Mouse (Mus musculus) ES-Bruce4 (cell line): ENCODE data around the gene Noct. TPM values are rescaled to one million over a fixed set of nuclear protein-coding genes. Genes with fewer than 3 reads are reported as not detected.

ENCODE experiments used
- H3K27ac ChIP-seq: 2 replicates; pipeline ENCODE4 v1.5.1; 2012; ENCODE audit warnings: low read length, inconsistent platforms; ENCODE audit not compliant: insufficient read depth
- H3K27me3 ChIP-seq: 2 replicates; pipeline ENCODE4 v1.6.1; 2012; ENCODE audit warnings: mild to moderate bottlenecking, low read length, inconsistent platforms; ENCODE audit not compliant: control insufficient read depth, poor library complexity, insufficient read depth, severe bottlenecking
- H3K36me3 ChIP-seq: 2 replicates; pipeline ENCODE4 v1.6.1; 2012; ENCODE audit warnings: inconsistent platforms, mild to moderate bottlenecking, low read length, moderate library complexity; ENCODE audit not compliant: control insufficient read depth, poor library complexity, insufficient read depth, severe bottlenecking
- H3K4me1 ChIP-seq: one replicate; pipeline ENCODE4 v1.8.1; 2011; ENCODE audit warnings: low read length; ENCODE audit not compliant: control insufficient read depth, insufficient read depth
- H3K4me3 ChIP-seq: 2 replicates; pipeline ENCODE4 v1.5.1; 2011; ENCODE audit warnings: low read depth, mild to moderate bottlenecking, low read length
- H3K9ac ChIP-seq: 2 replicates; pipeline ENCODE4 v1.6.1; 2012; ENCODE audit warnings: low read depth, mild to moderate bottlenecking, inconsistent platforms; ENCODE audit not compliant: poor library complexity, severe bottlenecking
- H3K9me3 ChIP-seq: replicated peaks from 2 replicates; pipeline ENCODE4 v1.6.1; 2012; ENCODE audit warnings: mild to moderate bottlenecking, low read length, inconsistent platforms; ENCODE audit not compliant: control insufficient read depth, poor library complexity, insufficient read depth, severe bottlenecking
- CTCF ChIP-seq: IDR thresholded peaks from one replicate; pipeline ENCODE4 v1.8.1; 2011; ENCODE audit warnings: low read depth, low read length
- EP300 ChIP-seq: IDR thresholded peaks from 2 replicates; pipeline ENCODE4 v1.6.1; 2011; ENCODE audit warnings: low read depth, low read length; ENCODE audit not compliant: insufficient read depth
- POLR2A ChIP-seq: IDR thresholded peaks from one replicate; pipeline ENCODE4 v1.8.1; 2011; ENCODE audit warnings: low read length; ENCODE audit not compliant: insufficient read depth
- polyA plus RNA-seq: library from polyadenylated mRNA; stranded (reverse); fragments of >200 nt; gene quantifications from 2 replicates; pipeline ENCODE4 v1.2.4, GENCODE M21; 2011; ENCODE audit warnings: low read depth; ENCODE audit not compliant: missing spikeins, insufficient read depth, insufficient read length

The Noct gene
- polyA plus RNA-seq, 1 experiment = 33.7 TPM

GRCm38 (mm10) chr3:51230146-51230835, 6.0 kb downstream of the Noct start:
- Histone ChIP-seq H3K4me3 (no peak overlapping the region), H3K9ac (no peak overlapping the region), H3K27ac (no peak overlapping the region), H3K9me3 (no peaks in the 10 kb centered on the region), H3K36me3 (peaks cover 2% of the 10 kb centered on the region; the same call in 1 of the 2 replicates), H3K4me1 (no peaks in the 10 kb centered on the region), H3K27me3 (no peaks in the 10 kb centered on the region)
- TF ChIP-seq EP300 (no peak), POLR2A (no peak), CTCF (no peak)

GRCm38 (mm10) chr3:51230886-51231285, 6.6 kb downstream of the Noct start:
- Histone ChIP-seq H3K9me3 (peaks cover 3% of the 10 kb centered on the region; the same call in 1 of the 2 replicates), H3K27me3 (no peaks in the 10 kb centered on the region), H3K9ac (no peak overlapping the region), H3K4me1 (no peaks in the 10 kb centered on the region), H3K4me3 (no peak overlapping the region), H3K36me3 (peaks cover 2% of the 10 kb centered on the region; the same call in 1 of the 2 replicates), H3K27ac (no peak overlapping the region)
- TF ChIP-seq EP300 = no peak

GRCm38 (mm10) chr3:51231499-51231898, 7.3 kb downstream of the Noct start:
- H3K27me3 ChIP-seq = no peaks in the 10 kb centered on the region
- no peak for TF ChIP-seq EP300
- peaks cover 3% of the 10 kb centered on the region; the same call in 1 of the 2 replicates for H3K9me3 ChIP-seq
- no peak overlapping the region for H3K9ac ChIP-seq
- H3K27ac ChIP-seq = 0 out of 2 replicates have a peak overlapping the region, but pooled peaks have one; percentile 4
- no peak overlapping the region for H3K4me3 ChIP-seq
- H3K36me3 ChIP-seq = peaks cover 2% of the 10 kb centered on the region; the same call in 1 of the 2 replicates
- H3K4me1 ChIP-seq = no peaks in the 10 kb centered on the region

- no peak for TF ChIP-seq POLR2A
- TF ChIP-seq CTCF = no peak
- TF ChIP-seq EP300 = no peak
- Histone ChIP-seq H3K9ac (no peak overlapping the region), H3K36me3 (peaks cover 7% of the 10 kb centered on the region), H3K27ac (no peak overlapping the region), H3K9me3 (peaks cover 9% of the 10 kb centered on the region), H3K4me1 (no peaks in the 10 kb centered on the region), H3K4me3 (no peak overlapping the region), H3K27me3 (no peaks in the 10 kb centered on the region)
Measured at GRCm38 (mm10) chr3:51232205-51232910, 8.1 kb downstream of the Noct start.

- TF ChIP-seq CTCF = no peak
- no peak for TF ChIP-seq POLR2A
- no peak for TF ChIP-seq EP300
- Histone ChIP-seq H3K36me3 (peaks cover 17% of the 10 kb centered on the region), H3K9ac (no peak overlapping the region), H3K27ac (no peak overlapping the region), H3K27me3 (no peaks in the 10 kb centered on the region), H3K9me3 (peaks cover 20% of the 10 kb centered on the region), H3K4me3 (no peak overlapping the region), H3K4me1 (no peaks in the 10 kb centered on the region)
Measured at GRCm38 (mm10) chr3:51233474-51233873, 9.2 kb downstream of the Noct start.

- no peak overlapping the region for H3K9ac ChIP-seq
- H3K27ac ChIP-seq = no peak overlapping the region
Measured at GRCm38 (mm10) chr3:51233918-51234751, 9.9 kb downstream of the Noct start.

More at GRCm38 (mm10) chr3:51233918-51234751, 9.9 kb downstream of the Noct start:
- H3K36me3 ChIP-seq = peaks cover 21% of the 10 kb centered on the region
- TF ChIP-seq CTCF = peak; percentile 88
- no peak for TF ChIP-seq POLR2A
- no peaks in the 10 kb centered on the region for H3K27me3 ChIP-seq
- peaks cover 27% of the 10 kb centered on the region for H3K9me3 ChIP-seq
- no peaks in the 10 kb centered on the region for H3K4me1 ChIP-seq
- H3K4me3 ChIP-seq = no peak overlapping the region
